Mouse (Mus musculus): ENCODE measurements around the gene Zic1. TPM values are rescaled to one million over a fixed set of nuclear protein-coding genes. Genes with fewer than 3 reads are reported as not detected.

Gene Zic1
- polyA plus RNA-seq, 1 experiment from 2014 or later, result 14.8 TPM

GRCm38 (mm10) chr9:91382471-91383255, 17.1 kb upstream of the Zic1 start:
- H3K4me2 ChIP-seq (replicated peaks), result peak overlapping the region; percentile 70
- peak overlapping the region; percentile 54 for H3K4me3 ChIP-seq (replicated peaks)
- peak overlapping the region; percentile 93 for H3K27ac ChIP-seq
- H3K9me3 ChIP-seq, result no peaks in the 10 kb centered on the region
- H3K36me3 ChIP-seq, result no peaks in the 10 kb centered on the region
- peaks cover 61% of the 10 kb centered on the region for H3K4me1 ChIP-seq (replicated peaks)
- H3K9ac ChIP-seq (replicated peaks), result peak overlapping the region; percentile 88
- no peak for ATAC-seq
- H3K27me3 ChIP-seq, result peaks cover 90% of the 10 kb centered on the region
- WGBS, result 3% methylated on average over 24 of the region's 24 CpGs

- H3K4me2 ChIP-seq (replicated peaks), result peak overlapping the region; percentile 70
- peaks cover 89% of the 10 kb centered on the region for H3K27me3 ChIP-seq
- peak overlapping the region; percentile 54 for H3K4me3 ChIP-seq (replicated peaks)
- no peak for ATAC-seq
- H3K9me3 ChIP-seq, result no peaks in the 10 kb centered on the region
- 1% methylated on average over 2 of the region's 2 CpGs for WGBS
- H3K9ac ChIP-seq (replicated peaks), result peak overlapping the region; percentile 88
- peaks cover 58% of the 10 kb centered on the region for H3K4me1 ChIP-seq (replicated peaks)
- H3K36me3 ChIP-seq, result no peaks in the 10 kb centered on the region
- H3K27ac ChIP-seq, result peak overlapping the region; percentile 93
Measured at GRCm38 (mm10) chr9:91382111-91382379, 16.4 kb upstream of the Zic1 start.

GRCm38 (mm10) chr9:91381284-91382110, 15.9 kb upstream of the Zic1 start:
- H3K4me2 ChIP-seq (replicated peaks), result peak overlapping the region; percentile 70
- WGBS, result under 1% methylated on average over 72 of the region's 76 CpGs
- H3K27ac ChIP-seq, result peak overlapping the region; percentile 93
- H3K27me3 ChIP-seq, result peaks cover 91% of the 10 kb centered on the region
- no peaks in the 10 kb centered on the region for H3K9me3 ChIP-seq
- peak overlapping the region; percentile 88 for H3K9ac ChIP-seq (replicated peaks)
- peaks cover 56% of the 10 kb centered on the region for H3K4me1 ChIP-seq (replicated peaks)
- peak; percentile 57 for ATAC-seq
- H3K36me3 ChIP-seq, result no peaks in the 10 kb centered on the region
- H3K4me3 ChIP-seq (replicated peaks), result peak overlapping the region; percentile 54

- peaks cover 91% of the 10 kb centered on the region for H3K27me3 ChIP-seq
- H3K9me3 ChIP-seq, result no peaks in the 10 kb centered on the region
- no peaks in the 10 kb centered on the region for H3K36me3 ChIP-seq
- H3K27ac ChIP-seq, result peak overlapping the region; percentile 92
- H3K4me3 ChIP-seq (replicated peaks), result peak overlapping the region; percentile 54
- ATAC-seq, result no peak
- peaks cover 46% of the 10 kb centered on the region for H3K4me1 ChIP-seq (replicated peaks)
- H3K4me2 ChIP-seq (replicated peaks), result peak overlapping the region; percentile 70
- peak overlapping the region; percentile 88 for H3K9ac ChIP-seq (replicated peaks)
- WGBS, result under 1% methylated on average over 9 of the region's 9 CpGs
Measured at GRCm38 (mm10) chr9:91380458-91380914, 14.9 kb upstream of the Zic1 start.

- Histone ChIP-seq H3K4me2 (replicated peaks) (peak overlapping the region; percentile 70), H3K27ac (peak overlapping the region; percentile 92), H3K4me1 (replicated peaks) (peaks cover 42% of the 10 kb centered on the region), H3K9me3 (no peaks in the 10 kb centered on the region), H3K9ac (replicated peaks) (peak overlapping the region; percentile 88), H3K4me3 (replicated peaks) (peak overlapping the region; percentile 54), H3K27me3 (peaks cover 91% of the 10 kb centered on the region), H3K36me3 (no peaks in the 10 kb centered on the region)
- no peak for ATAC-seq
- WGBS, result 3% methylated on average over 10 of the region's 10 CpGs
Measured at GRCm38 (mm10) chr9:91379781-91380457, 14.3 kb upstream of the Zic1 start.

GRCm38 (mm10) chr9:91379300-91379635, 13.7 kb upstream of the Zic1 start:
- WGBS, result 5% methylated on average over 8 of the region's 8 CpGs
- peak overlapping the region; percentile 92 for H3K27ac ChIP-seq
- H3K4me1 ChIP-seq (replicated peaks), result peaks cover 39% of the 10 kb centered on the region
- no peaks in the 10 kb centered on the region for H3K9me3 ChIP-seq
- ATAC-seq, result no peak
- peak overlapping the region; percentile 88 for H3K9ac ChIP-seq (replicated peaks)
- H3K4me2 ChIP-seq (replicated peaks), result peak overlapping the region; percentile 70
- H3K27me3 ChIP-seq, result peaks cover 91% of the 10 kb centered on the region
- H3K36me3 ChIP-seq, result no peaks in the 10 kb centered on the region
- peak overlapping the region; percentile 54 for H3K4me3 ChIP-seq (replicated peaks)

GRCm38 (mm10) chr9:91378411-91379299, 13.0 kb upstream of the Zic1 start:
- peak overlapping the region; percentile 70 for H3K4me2 ChIP-seq (replicated peaks)
- H3K4me1 ChIP-seq (replicated peaks), result peaks cover 32% of the 10 kb centered on the region
- H3K27ac ChIP-seq, result peak overlapping the region; percentile 92
- H3K9me3 ChIP-seq, result no peaks in the 10 kb centered on the region
- H3K27me3 ChIP-seq, result peaks cover 91% of the 10 kb centered on the region
- H3K36me3 ChIP-seq, result no peaks in the 10 kb centered on the region
- peak; percentile 25 for ATAC-seq
- WGBS, result under 1% methylated on average over 48 of the region's 48 CpGs
- peak overlapping the region; percentile 54 for H3K4me3 ChIP-seq (replicated peaks)
- peak overlapping the region; percentile 88 for H3K9ac ChIP-seq (replicated peaks)

- H3K4me3 ChIP-seq (replicated peaks), result peak overlapping the region; percentile 54
- peak overlapping the region; percentile 88 for H3K9ac ChIP-seq (replicated peaks)
- no peaks in the 10 kb centered on the region for H3K9me3 ChIP-seq
- peaks cover 29% of the 10 kb centered on the region for H3K4me1 ChIP-seq (replicated peaks)
- H3K27me3 ChIP-seq, result peaks cover 89% of the 10 kb centered on the region
- H3K36me3 ChIP-seq, result no peaks in the 10 kb centered on the region
- H3K4me2 ChIP-seq (replicated peaks), result peak overlapping the region; percentile 70
- peak overlapping the region; percentile 92 for H3K27ac ChIP-seq
- ATAC-seq, result peak; percentile 68
- 0% methylated on average over 16 of the region's 16 CpGs for WGBS
Measured at GRCm38 (mm10) chr9:91377873-91378150, 12.2 kb upstream of the Zic1 start.

GRCm38 (mm10) chr9:91377036-91377872, 11.6 kb upstream of the Zic1 start:
- Histone ChIP-seq H3K9me3 (no peaks in the 10 kb centered on the region), H3K36me3 (no peaks in the 10 kb centered on the region), H3K27me3 (peaks cover 89% of the 10 kb centered on the region), H3K4me1 (replicated peaks) (peaks cover 24% of the 10 kb centered on the region), H3K4me3 (replicated peaks) (peak overlapping the region; percentile 54), H3K27ac (peak overlapping the region; percentile 92), H3K9ac (replicated peaks) (peak overlapping the region; percentile 88), H3K4me2 (replicated peaks) (peak overlapping the region; percentile 70)
- peak; percentile 56 for ATAC-seq
- 3% methylated on average over 14 of the region's 14 CpGs for WGBS

GRCm38 (mm10) chr9:91374665-91375064, 9.1 kb upstream of the Zic1 start:
- no peak for ATAC-seq
- Histone ChIP-seq H3K4me1 (replicated peaks) (peaks cover 16% of the 10 kb centered on the region), H3K4me2 (replicated peaks) (peak overlapping the region; percentile 14; the same call in 1 of the 2 replicates), H3K36me3 (no peaks in the 10 kb centered on the region), H3K27ac (no peak overlapping the region), H3K27me3 (peaks cover 95% of the 10 kb centered on the region), H3K4me3 (replicated peaks) (no peak overlapping the region), H3K9me3 (no peaks in the 10 kb centered on the region), H3K9ac (replicated peaks) (no peak overlapping the region)
- WGBS, result 12% methylated on average over 4 of the region's 4 CpGs

Data from midbrain, embryonic 13.5 days (tissue).